Mouse (Mus musculus) CH12.LX (cell line): ENCODE measurements around the gene Prr23a1. TPM values are rescaled to one million over a fixed set of nuclear protein-coding genes. Genes with fewer than 3 reads are reported as not detected.
"Not testable (repeated sequence)": the region's sequence is repeated elsewhere in the genome, so short reads cannot be mapped to it uniquely, and the experiment has no call there.

Experiments
- DNase-seq: peaks from one replicate; pipeline ENCODE4 v3.0.0-alpha.2; 2013; ENCODE audit errors: extremely low read depth
- H3K27ac ChIP-seq: 2 replicates; pipeline ENCODE4 v1.5.1; 2012; ENCODE audit warnings: low read depth, mild to moderate bottlenecking, control low read depth, moderate library complexity; ENCODE audit not compliant: insufficient read depth
- H3K27me3 ChIP-seq: replicated peaks from 2 replicates; pipeline ENCODE3; 2012; ENCODE audit warnings: inconsistent platforms
- H3K36me3 ChIP-seq, 2 experiments: replicated peaks in 1 of 2; 2 replicates each; pipeline versions ENCODE3 to v1.6.1; 2012; ENCODE audit warnings: inconsistent platforms in 1 of 2, low read length in 1 of 2, mild to moderate bottlenecking in 1 of 2, mixed read lengths in 1 of 2, moderate library complexity in 1 of 2; ENCODE audit not compliant: control insufficient read depth in 1 of 2, insufficient read depth in 1 of 2
- H3K4me1 ChIP-seq, 2 experiments: 2 replicates each; pipeline ENCODE4 v1.6.1; 2012; ENCODE audit warnings: inconsistent platforms in 1 of 2, moderate library complexity in 1 of 2; ENCODE audit not compliant: insufficient read depth in 2 of 2, control insufficient read depth in 1 of 2
- H3K4me2 ChIP-seq: 2 replicates; pipeline ENCODE4 v1.6.1; 2012; ENCODE audit warnings: low read depth, mild to moderate bottlenecking, control low read depth; ENCODE audit not compliant: poor library complexity, insufficient read depth, severe bottlenecking
- H3K4me3 ChIP-seq, 3 experiments: fragments of 150-350 bp in 1 of 3; sonication (generic) in 1 of 3; replicated peaks in 1 of 3; 2 replicates each; pipeline versions ENCODE3 to v1.5.1; 2011 to 2012; ENCODE audit warnings: low read depth in 2 of 3, low read length in 2 of 3, mild to moderate bottlenecking in 2 of 3, moderate library complexity in 2 of 3, control low read depth in 1 of 3, improper control_type of control experiment in 1 of 3, inconsistent platforms in 1 of 3, mixed read lengths in 1 of 3; ENCODE audit not compliant: poor library complexity in 1 of 3
- H3K79me2 ChIP-seq: replicated peaks from 2 replicates; pipeline ENCODE4 v1.6.1; 2012; ENCODE audit warnings: mild to moderate bottlenecking, moderate library complexity; ENCODE audit not compliant: control insufficient read depth, poor library complexity, insufficient read depth, severe bottlenecking; ENCODE audit errors: extremely low read depth
- H3K9ac ChIP-seq: 2 replicates; pipeline ENCODE4 v1.6.1; 2012; ENCODE audit warnings: low read depth, mild to moderate bottlenecking, control low read depth, moderate library complexity; ENCODE audit not compliant: insufficient read depth
- H3K9me3 ChIP-seq: replicated peaks from 2 replicates; pipeline ENCODE3; 2012; ENCODE audit warnings: low read length, inconsistent platforms, mixed read lengths
- BHLHE40 ChIP-seq: IDR thresholded peaks from 2 replicates; pipeline ENCODE4 v1.6.1; 2011; ENCODE audit warnings: mild to moderate bottlenecking, low read depth, low read length, improper control_type of control experiment
- CTCF ChIP-seq, 2 experiments: IDR thresholded peaks in 1 of 2; conservative IDR thresholded peaks in 1 of 2; 2 replicates each; pipeline ENCODE4 v1.5.1; 2011 to 2012; ENCODE audit warnings: low read depth in 2 of 2, low read length in 2 of 2, improper control_type of control experiment in 1 of 2, inconsistent platforms in 1 of 2, mild to moderate bottlenecking in 1 of 2, moderate library complexity in 1 of 2
- HCFC1 ChIP-seq: IDR thresholded peaks from 2 replicates; pipeline ENCODE4 v1.6.1; 2012; ENCODE audit warnings: low read depth, mild to moderate bottlenecking, inconsistent platforms, low read length, improper control_type of control experiment
- JUN ChIP-seq: IDR thresholded peaks from 2 replicates; pipeline ENCODE4 v1.6.1; 2011; ENCODE audit warnings: low read depth, mild to moderate bottlenecking, low read length, improper control_type of control experiment, moderate library complexity; ENCODE audit not compliant: insufficient read depth
- KAT2A ChIP-seq: IDR thresholded peaks from 2 replicates; pipeline ENCODE4 v1.6.1; 2012; ENCODE audit warnings: low read length, improper control_type of control experiment, inconsistent platforms; ENCODE audit not compliant: insufficient replicate concordance
- NELFE ChIP-seq: IDR thresholded peaks from 2 replicates; pipeline ENCODE4 v1.6.1; 2011; ENCODE audit warnings: low read depth, low read length, improper control_type of control experiment
- PAX5 ChIP-seq: IDR thresholded peaks from 2 replicates; pipeline ENCODE4 v1.6.1; 2012; ENCODE audit warnings: low read length, inconsistent platforms, mixed read lengths
- POLR2AphosphoS2 ChIP-seq: IDR thresholded peaks from 2 replicates; pipeline ENCODE4 v1.6.1; 2011; ENCODE audit warnings: low read depth, low read length, improper control_type of control experiment
- RAD21 ChIP-seq: IDR thresholded peaks from 2 replicates; pipeline ENCODE4 v1.6.1; 2011; ENCODE audit warnings: low read depth, mild to moderate bottlenecking, low read length, improper control_type of control experiment, moderate library complexity
- SMC3 ChIP-seq: IDR thresholded peaks from 2 replicates; pipeline ENCODE4 v1.6.1; 2011; ENCODE audit warnings: low read depth, low read length, improper control_type of control experiment
- USF2 ChIP-seq: conservative IDR thresholded peaks from 2 replicates; pipeline ENCODE4 v1.6.1; 2011; ENCODE audit warnings: low read depth, low read length, improper control_type of control experiment
- dilution Hi-C: fragments of 300-500 bp; cut with MboI; formaldehyde crosslinking; loops from 2 replicates; pipeline ENCODE4 v1.14.3; 2020; ENCODE audit warnings: low sequenced_read_pairs; ENCODE audit not compliant: extremely low pct_unique_long_range_greater_than_20kb, extremely low pct_ligation_motif_present
- in situ Hi-C: fragments of 300-500 bp; cut with MboI; formaldehyde crosslinking; loops from 3 replicates; pipeline ENCODE4 v1.14.3; 2019; ENCODE audit warnings: low sequenced_read_pairs, low pct_ligation_motif_present, low pct_unique_long_range_greater_than_20kb, mixed read lengths
- polyA plus RNA-seq: library from polyadenylated mRNA; unstranded; fragments of >175 nt; gene quantifications from 2 replicates; pipeline ENCODE4 v1.2.1, GENCODE M21; 2012; ENCODE audit warnings: low read depth; ENCODE audit not compliant: insufficient read length
- total RNA-seq, 2 experiments: library from RNA; depleted of rRNA; stranded (reverse); fragments of 300-350 nt in 1 of 2; fragments of >200 nt in 1 of 2; gene quantifications; 2 replicates each; pipeline ENCODE4 v1.2.3; 2012 to 2014

Gene Prr23a1
- total and polyA plus RNA-seq, 3 experiments: not detected

DNA sequence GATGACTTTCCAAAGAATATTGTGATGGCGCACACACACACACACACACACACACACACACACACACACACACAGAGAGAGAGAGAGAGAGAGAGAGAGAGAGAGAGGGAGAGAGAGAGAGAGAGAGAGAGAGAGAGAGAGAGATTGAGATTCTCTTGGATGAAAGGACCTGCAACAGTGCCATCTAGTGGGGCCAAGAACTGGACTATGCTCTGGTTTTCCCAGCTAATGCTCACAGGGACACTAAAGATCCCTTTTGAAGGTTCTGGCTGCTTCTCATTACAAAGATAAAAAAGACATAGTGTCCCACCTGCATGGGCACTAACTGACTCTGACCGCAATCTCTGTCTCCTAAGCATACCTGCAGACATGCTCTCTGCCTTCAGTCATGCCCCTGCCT lies 32.8 kb upstream of the Prr23a1 start:
- H3K4me2 ChIP-seq, H3K27ac ChIP-seq, H3K36me3 ChIP-seq, dilution Hi-C loops, H3K9me3 ChIP-seq: not testable (repeated sequence)
- peaks cover 39% of the 10 kb centered on the region for H3K27me3 ChIP-seq
- DNase-seq: peak; percentile 21
- in situ Hi-C loops: loop anchor here (5.0 kb wide), 1 partner anchor 162 kb away; no protein-coding TSS in a partner anchor
- peak; percentile 56 for TF ChIP-seq SMC3
- TF ChIP-seq CTCF (conservative IDR thresholded peaks at IDR 0.05 in 1 of 2, IDR thresholded peaks at IDR 0.05 in 1 of 2; ENCODE audit: low read depth in 2 of 2, low read length in 2 of 2): peak in 1 of 2 experiments; percentile 63; a peak in 2 of 4 replicates
- TF ChIP-seq RAD21: peak; percentile 42
- TF ChIP-seq, all 38 proteins: peak for 3; not testable (repeated sequence) for 35
- not testable (repeated sequence) for H3K4me3 ChIP-seq, H3K79me2 ChIP-seq, H3K4me1 ChIP-seq, H3K9ac ChIP-seq

DNA sequence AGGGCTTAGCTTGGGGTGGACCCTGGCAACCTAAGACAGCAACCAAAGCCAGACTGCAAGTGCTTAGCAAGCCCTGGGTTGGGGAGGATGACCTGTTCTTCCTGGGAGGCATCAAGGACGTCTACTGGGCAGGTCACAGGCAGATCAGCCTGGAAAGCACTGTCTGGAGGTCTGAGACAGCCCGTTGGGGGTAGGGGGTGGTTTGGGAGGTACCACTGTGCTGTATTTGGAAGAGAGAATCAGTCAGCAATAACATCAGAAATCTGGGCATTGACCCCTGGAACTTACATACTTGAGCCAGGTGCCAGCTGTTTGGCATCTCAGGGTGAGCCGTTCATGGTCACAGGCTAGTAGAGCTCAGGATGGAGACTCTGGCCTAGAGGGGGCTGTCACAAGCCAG lies 26.2 kb upstream of the Prr23a1 start:
- no peak overlapping the region for H3K27ac ChIP-seq
- no peak overlapping the region for H3K4me2 ChIP-seq
- no peak overlapping the region for H3K4me3 ChIP-seq
- H3K27me3 ChIP-seq: peaks cover 48% of the 10 kb centered on the region
- no peaks in the 10 kb centered on the region for H3K36me3 ChIP-seq
- no peak for DNase-seq
- H3K9ac ChIP-seq: no peak overlapping the region
- no peaks in the 10 kb centered on the region for H3K4me1 ChIP-seq
- dilution Hi-C loops (no loop called here), in situ Hi-C loops (no loop called here)
- no peaks in the 10 kb centered on the region for H3K9me3 ChIP-seq
- no peaks in the 10 kb centered on the region for H3K79me2 ChIP-seq
- no peak for TF ChIP-seq NELFE
- TF ChIP-seq JUN: no peak
- no peak for TF ChIP-seq BHLHE40
- no peak for TF ChIP-seq KAT2A
- TF ChIP-seq USF2: no peak
- no peak for TF ChIP-seq HCFC1
- no peak for TF ChIP-seq PAX5
- no peak for TF ChIP-seq CTCF (conservative IDR thresholded peaks at IDR 0.05 in 1 of 2, IDR thresholded peaks at IDR 0.05 in 1 of 2; ENCODE audit: low read depth in 2 of 2, low read length in 2 of 2)

DNA sequence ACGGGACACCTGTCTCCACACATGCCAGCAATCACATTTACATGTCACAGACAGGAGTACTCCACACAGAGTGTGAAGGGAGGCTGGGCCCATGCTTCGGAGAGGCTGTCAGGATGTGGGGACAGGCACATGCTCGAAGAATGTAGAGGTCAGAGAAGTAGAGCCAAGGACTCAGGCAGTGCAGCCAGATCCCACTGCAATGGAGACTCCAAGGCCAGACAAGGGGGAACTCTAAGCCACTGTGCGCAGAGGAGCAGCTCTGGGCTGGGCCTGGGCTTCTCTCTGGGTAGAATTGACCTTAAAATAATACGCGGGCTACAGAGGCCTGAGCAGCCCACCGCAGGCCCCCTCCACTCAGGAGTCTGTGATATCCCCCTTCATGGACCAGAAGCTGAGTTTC lies 24.7 kb upstream of the Prr23a1 start:
- Histone ChIP-seq H3K27me3 (peaks cover 39% of the 10 kb centered on the region), H3K79me2 (no peaks in the 10 kb centered on the region), H3K4me1 (no peaks in the 10 kb centered on the region), H3K9ac (no peak overlapping the region), H3K9me3 (no peaks in the 10 kb centered on the region), H3K36me3 (no peaks in the 10 kb centered on the region), H3K4me2 (no peak overlapping the region), H3K27ac (no peak overlapping the region), H3K4me3 (no peak overlapping the region)
- in situ Hi-C loops: no loop called here
- no peak for TF ChIP-seq POLR2AphosphoS2
- no peak for DNase-seq
- dilution Hi-C loops: no loop called here
